ENCODE assay signal across 8 mouse cellular contexts in genomic region chr1:184729357-184730140, GRCm38 (mm10). TPM values are rescaled to one million over a fixed set of nuclear protein-coding genes. Genes with fewer than 3 reads are reported as not detected.
A peak's percentile ranks its signal among the peaks of the same experiment; 100 is the strongest.
DNase-seq lines count a peak whose midpoint lies in the region; ATAC-seq lines count a peak whose summit lies in the region.

No protein-coding gene starts in this region.

- no peak overlapping the region; the same call in none of the 2 replicates for H3K27ac ChIP-seq in limb, embryonic 15.5 days
- no peak overlapping the region for H3K27ac ChIP-seq in neural tube, embryonic 11.5 days (ENCODE audit: low read depth, low read length)

- H3K4me2 ChIP-seq in limb, embryonic 15.5 days = peak overlapping the region; percentile 85
- peak overlapping the region; percentile 23 for H3K4me2 ChIP-seq in neural tube, embryonic 11.5 days (ENCODE audit: low read depth)

- H3K4me1 ChIP-seq in limb, embryonic 15.5 days = peaks cover 46% of the 10 kb centered on the region
- peaks cover 11% of the 10 kb centered on the region; the same call in 1 of the 2 replicates for H3K4me1 ChIP-seq in neural tube, embryonic 11.5 days (ENCODE audit: control insufficient read depth, insufficient read depth, low read length)

- no peak overlapping the region for H3K9ac ChIP-seq in limb, embryonic 15.5 days
- peak overlapping the region; percentile 18; the same call in 1 of the 2 replicates for H3K9ac ChIP-seq in neural tube, embryonic 11.5 days (ENCODE audit: low read length)

- H3K4me3 ChIP-seq in limb, embryonic 15.5 days = peak overlapping the region; percentile 62
- peak overlapping the region; percentile 20 for H3K4me3 ChIP-seq in neural tube, embryonic 11.5 days (ENCODE audit: low read depth, low read length)

- intact Hi-C loops in left cerebral cortex, postnatal 25 days (cut with DNase I) = no loop called here
- intact Hi-C loops in left cerebral cortex, postnatal 4 days (cut with DNase I) = loop anchor here (10.0 kb wide), 1 partner anchor 285 kb away; no protein-coding TSS in a partner anchor

- 24% methylated on average over 19 of the region's 19 CpGs for WGBS in limb, embryonic 15.5 days
- WGBS in neural tube, embryonic 11.5 days = 2% methylated on average over 19 of the region's 19 CpGs

- H3K36me3 ChIP-seq in limb, embryonic 15.5 days = no peaks in the 10 kb centered on the region
- no peaks in the 10 kb centered on the region for H3K36me3 ChIP-seq in neural tube, embryonic 11.5 days (ENCODE audit: control insufficient read depth, insufficient read depth, low read length)

- peaks cover 90% of the 10 kb centered on the region for H3K27me3 ChIP-seq in limb, embryonic 15.5 days
- H3K27me3 ChIP-seq in neural tube, embryonic 11.5 days (ENCODE audit: control insufficient read depth, insufficient read depth, low read length) = peaks cover 94% of the 10 kb centered on the region

- peak; percentile 21 to 23 for DNase-seq in left cerebral cortex, postnatal 25 days (ENCODE audit: low spot score in 2 of 2)
- DNase-seq in left cerebral cortex, postnatal 4 days = no peak
- peak; percentile 57 for DNase-seq in neural tube, embryonic 11.5 days (ENCODE audit: low spot score)
- DNase-seq in thymus, adult 18-20 months = no peak
- no peak for DNase-seq in cerebellum, adult 8-10 months
- no peak for DNase-seq in thymus, postnatal 36 days

- peak; percentile 32 for ATAC-seq in granulocyte monocyte progenitor cell, adult 5-6 weeks (replicated peaks; ENCODE audit: poor library complexity, severe bottlenecking)
- no peak for ATAC-seq in limb, embryonic 15.5 days (ENCODE audit: insufficient number of reproducible peaks, low FRiP score, low TSS enrichment, low read depth)
- ATAC-seq in neural tube, embryonic 11.5 days (ENCODE audit: insufficient read depth, low FRiP score, low TSS enrichment) = no peak

- no peaks in the 10 kb centered on the region for H3K9me3 ChIP-seq in limb, embryonic 15.5 days
- H3K9me3 ChIP-seq in neural tube, embryonic 11.5 days (ENCODE audit: control insufficient read depth, low read length) = no peaks in the 10 kb centered on the region

RNA-seq across cellular contexts. Expression of gene Hlx, which starts 2.9 kb away (rescaled TPM):
- total RNA-seq in left cerebral cortex, postnatal 25 days (2021) = 1 to 10 TPM; 1.1 to 1.3 TPM
- 1 to 10 TPM; 1.2 to 1.4 TPM for total RNA-seq in left cerebral cortex, postnatal 4 days (2021)
- 5.1 and 6.4 TPM in 2 replicates for total RNA-seq in granulocyte monocyte progenitor cell, adult 5-6 weeks (2014; fragmentation: Nextera tagmentation)
- 9.5 and 10.5 TPM in 2 replicates for total RNA-seq in granulocyte monocyte progenitor cell, adult 5-6 weeks (2017)
- polyA plus RNA-seq in limb, embryonic 15.5 days (2015; fragmentation: Nextera tagmentation; extraction: Ambion mirVana) = 21.6 and 24.2 TPM in 2 replicates
- polyA plus RNA-seq in neural tube, embryonic 11.5 days (2014; fragmentation: Nextera tagmentation; extraction: Ambion mirVana) = 9.3 and 12.4 TPM in 2 replicates

Comparison
In these comparisons a context has a peak if more than half of its experiments do, and no peak if none do; other contexts are left out.
1. DNase-seq: peak in left cerebral cortex, postnatal 25 days (2 of 2) and neural tube, embryonic 11.5 days (single experiment); none in left cerebral cortex, postnatal 4 days (single experiment), thymus, adult 18-20 months (0 of 2), cerebellum, adult 8-10 months (single experiment) and thymus, postnatal 36 days (0 of 2).